Mouse (Mus musculus) midbrain, embryonic 13.5 days (tissue): ENCODE measurements around the gene Sctr. TPM values are rescaled to one million over a fixed set of nuclear protein-coding genes. Genes with fewer than 3 reads are reported as not detected.

Source experiments
- ATAC-seq: fragments of 200-750 bp; cut with Nextera tagmentation; 2 replicates; pipeline ENCODE4 v1.8.0; 2017; ENCODE audit warnings: mild to moderate bottlenecking, moderate TSS enrichment, moderate library complexity
- H3K27ac ChIP-seq: fragments of 300-500 bp; sonication (generic); 2 replicates; pipeline ENCODE4 v1.5.1; 2015; ENCODE audit warnings: inconsistent platforms, mild to moderate bottlenecking, moderate library complexity
- H3K27me3 ChIP-seq: fragments of 300-500 bp; sonication (generic); 2 replicates; pipeline ENCODE4 v1.6.1; 2015; ENCODE audit warnings: mild to moderate bottlenecking, inconsistent platforms
- H3K36me3 ChIP-seq: fragments of 300-500 bp; sonication (generic); 2 replicates; pipeline ENCODE4 v1.6.1; 2015; ENCODE audit warnings: mild to moderate bottlenecking, inconsistent platforms
- H3K4me1 ChIP-seq: fragments of 300-500 bp; sonication (generic); replicated peaks from 2 replicates; pipeline ENCODE4 v1.6.1; 2015; ENCODE audit warnings: inconsistent platforms
- H3K4me2 ChIP-seq: fragments of 300-500 bp; sonication (generic); replicated peaks from 2 replicates; pipeline ENCODE4 v1.6.1; 2015; ENCODE audit warnings: moderate library complexity, mild to moderate bottlenecking, inconsistent platforms
- H3K4me3 ChIP-seq: fragments of 300-500 bp; sonication (generic); replicated peaks from 2 replicates; pipeline ENCODE4 v1.5.1; 2015; ENCODE audit warnings: mild to moderate bottlenecking, inconsistent platforms
- H3K9ac ChIP-seq: fragments of 300-500 bp; sonication (generic); replicated peaks from 2 replicates; pipeline ENCODE4 v1.6.1; 2015; ENCODE audit warnings: mild to moderate bottlenecking, inconsistent platforms
- H3K9me3 ChIP-seq: fragments of 300-500 bp; sonication (generic); 2 replicates; pipeline ENCODE4 v1.6.1; 2016; ENCODE audit warnings: mild to moderate bottlenecking, inconsistent platforms
- WGBS: fragments of 180-500 bp; shearing (Covaris S2); methylation state at CpG from one replicate; pipeline ENCODE4 v1.1.7; 2015; 5-methylcytosine and 5-hydroxymethylcytosine counted together
- polyA plus RNA-seq: library from polyadenylated mRNA; unstranded; fragments of >200 nt; fragmentation: Nextera tagmentation; extraction: Ambion mirVana; gene quantifications from 2 replicates; pipeline ENCODE4 v1.2.1, GENCODE M21; 2015

The Sctr gene
- polyA plus RNA-seq, 1 experiment from 2014 or later: 0.98 TPM

GRCm38 (mm10) chr1:120012638-120013037, 5.9 kb downstream of the Sctr start:
- no peak overlapping the region for H3K4me2 ChIP-seq
- H3K36me3 ChIP-seq: no peaks in the 10 kb centered on the region
- H3K4me3 ChIP-seq: no peak overlapping the region
- H3K27ac ChIP-seq: no peak overlapping the region
- H3K9me3 ChIP-seq: no peaks in the 10 kb centered on the region
- ATAC-seq: no peak
- H3K9ac ChIP-seq: no peak overlapping the region
- peaks cover 7% of the 10 kb centered on the region for H3K4me1 ChIP-seq
- 78% methylated on average over 12 of the region's 12 CpGs for WGBS
- H3K27me3 ChIP-seq: peaks cover 15% of the 10 kb centered on the region

GRCm38 (mm10) chr1:120013111-120013510, 6.4 kb downstream of the Sctr start:
- Histone ChIP-seq H3K36me3 (no peaks in the 10 kb centered on the region), H3K9ac (no peak overlapping the region), H3K9me3 (no peaks in the 10 kb centered on the region), H3K4me1 (peaks cover 2% of the 10 kb centered on the region; the same call in 1 of the 2 replicates), H3K4me2 (no peak overlapping the region), H3K27ac (no peak overlapping the region), H3K4me3 (no peak overlapping the region), H3K27me3 (peaks cover 10% of the 10 kb centered on the region)
- peak; percentile 41 for ATAC-seq

- no peak for ATAC-seq
- Histone ChIP-seq H3K9ac (no peak overlapping the region), H3K4me2 (no peak overlapping the region), H3K27me3 (no peaks in the 10 kb centered on the region), H3K9me3 (no peaks in the 10 kb centered on the region), H3K4me3 (no peak overlapping the region), H3K4me1 (peaks cover 3% of the 10 kb centered on the region; the same call in 1 of the 2 replicates), H3K27ac (no peak overlapping the region), H3K36me3 (no peaks in the 10 kb centered on the region)
- WGBS: 81% methylated on average over 2 of the region's 2 CpGs
These were observed 9.5 kb downstream of the Sctr start for GRCm38 (mm10) chr1:120016240-120016639.

- 0 out of 2 replicates have a peak, but pooled peaks have one; percentile 56 for ATAC-seq
- no peak overlapping the region for H3K4me2 ChIP-seq
- 39% methylated on average over 3 of the region's 3 CpGs for WGBS
- no peak overlapping the region for H3K27ac ChIP-seq
- no peaks in the 10 kb centered on the region for H3K36me3 ChIP-seq
- H3K9ac ChIP-seq: no peak overlapping the region
- H3K4me3 ChIP-seq: no peak overlapping the region
- H3K4me1 ChIP-seq: peaks cover 3% of the 10 kb centered on the region; the same call in 1 of the 2 replicates
- no peaks in the 10 kb centered on the region for H3K9me3 ChIP-seq
- no peaks in the 10 kb centered on the region for H3K27me3 ChIP-seq
These were observed 12.2 kb downstream of the Sctr start for GRCm38 (mm10) chr1:120018900-120019299.

GRCm38 (mm10) chr1:120019428-120019827, 12.7 kb downstream of the Sctr start:
- no peaks in the 10 kb centered on the region for H3K36me3 ChIP-seq
- ATAC-seq: no peak

GRCm38 (mm10) chr1:120020322-120020897, 13.7 kb downstream of the Sctr start:
- no peaks in the 10 kb centered on the region for H3K36me3 ChIP-seq
- H3K9me3 ChIP-seq: no peaks in the 10 kb centered on the region
- peaks cover 3% of the 10 kb centered on the region; the same call in 1 of the 2 replicates for H3K4me1 ChIP-seq
- H3K27me3 ChIP-seq: no peaks in the 10 kb centered on the region
- no peak overlapping the region for H3K27ac ChIP-seq
- H3K4me2 ChIP-seq: no peak overlapping the region
- H3K9ac ChIP-seq: no peak overlapping the region
- H3K4me3 ChIP-seq: no peak overlapping the region
- ATAC-seq: no peak
- WGBS: 85% methylated on average over 7 of the region's 7 CpGs

More at GRCm38 (mm10) chr1:120019428-120019827, 12.7 kb downstream of the Sctr start:
- H3K4me1 ChIP-seq: peaks cover 3% of the 10 kb centered on the region; the same call in 1 of the 2 replicates
- no peak overlapping the region for H3K9ac ChIP-seq
- H3K9me3 ChIP-seq: no peaks in the 10 kb centered on the region
- 92% methylated on average over 12 of the region's 12 CpGs for WGBS
- no peak overlapping the region for H3K4me3 ChIP-seq
- no peak overlapping the region for H3K4me2 ChIP-seq
- no peak overlapping the region for H3K27ac ChIP-seq
- H3K27me3 ChIP-seq: no peaks in the 10 kb centered on the region

GRCm38 (mm10) chr1:120021951-120022350, 15.3 kb downstream of the Sctr start:
- Histone ChIP-seq H3K27ac (no peak overlapping the region), H3K9me3 (no peaks in the 10 kb centered on the region), H3K4me2 (no peak overlapping the region), H3K27me3 (no peaks in the 10 kb centered on the region), H3K36me3 (no peaks in the 10 kb centered on the region), H3K4me1 (peaks cover 3% of the 10 kb centered on the region; the same call in 1 of the 2 replicates), H3K9ac (no peak overlapping the region), H3K4me3 (no peak overlapping the region)
- no peak for ATAC-seq
- 93% methylated on average over 17 of the region's 17 CpGs for WGBS

- Histone ChIP-seq H3K36me3 (no peaks in the 10 kb centered on the region), H3K4me3 (no peak overlapping the region), H3K27me3 (no peaks in the 10 kb centered on the region), H3K9me3 (no peaks in the 10 kb centered on the region), H3K4me2 (no peak overlapping the region), H3K4me1 (no peaks in the 10 kb centered on the region), H3K9ac (no peak overlapping the region), H3K27ac (no peak overlapping the region)
- 73% methylated on average over 10 of the region's 10 CpGs for WGBS
- ATAC-seq: no peak
These were observed 17.8 kb downstream of the Sctr start for GRCm38 (mm10) chr1:120024331-120025049.

GRCm38 (mm10) chr1:120025050-120025439, 18.4 kb downstream of the Sctr start:
- ATAC-seq: no peak
- Histone ChIP-seq H3K27ac (no peak overlapping the region), H3K9me3 (no peaks in the 10 kb centered on the region), H3K4me1 (no peaks in the 10 kb centered on the region), H3K9ac (no peak overlapping the region), H3K4me3 (no peak overlapping the region), H3K36me3 (no peaks in the 10 kb centered on the region), H3K27me3 (no peaks in the 10 kb centered on the region), H3K4me2 (no peak overlapping the region)
- 29% methylated on average over 2 of the region's 2 CpGs for WGBS

GRCm38 (mm10) chr1:120027693-120028092, 21.0 kb downstream of the Sctr start:
- no peaks in the 10 kb centered on the region for H3K27me3 ChIP-seq
- H3K4me2 ChIP-seq: no peak overlapping the region
- no peaks in the 10 kb centered on the region for H3K36me3 ChIP-seq
- no peak overlapping the region for H3K4me3 ChIP-seq
- H3K4me1 ChIP-seq: no peaks in the 10 kb centered on the region
- H3K9me3 ChIP-seq: no peaks in the 10 kb centered on the region
- ATAC-seq: no peak
- WGBS: 84% methylated on average over 4 of the region's 4 CpGs
- H3K27ac ChIP-seq: no peak overlapping the region
- H3K9ac ChIP-seq: no peak overlapping the region

- 87% methylated on average over 3 of the region's 3 CpGs for WGBS
- H3K4me1 ChIP-seq: no peaks in the 10 kb centered on the region
- ATAC-seq: no peak
- no peaks in the 10 kb centered on the region for H3K36me3 ChIP-seq
- H3K9me3 ChIP-seq: no peaks in the 10 kb centered on the region
- no peak overlapping the region for H3K4me2 ChIP-seq
- H3K9ac ChIP-seq: no peak overlapping the region
- no peak overlapping the region for H3K4me3 ChIP-seq
- no peak overlapping the region for H3K27ac ChIP-seq
- H3K27me3 ChIP-seq: no peaks in the 10 kb centered on the region
These were observed 23.8 kb downstream of the Sctr start for GRCm38 (mm10) chr1:120030474-120030873.

GRCm38 (mm10) chr1:120032804-120033468, 26.2 kb downstream of the Sctr start:
- H3K9ac ChIP-seq: no peak overlapping the region
- WGBS: 52% methylated on average over 10 of the region's 10 CpGs
- no peaks in the 10 kb centered on the region for H3K4me1 ChIP-seq
- peak; percentile 73 for ATAC-seq
- no peak overlapping the region for H3K27ac ChIP-seq
- no peaks in the 10 kb centered on the region for H3K27me3 ChIP-seq
- H3K36me3 ChIP-seq: no peaks in the 10 kb centered on the region
- no peaks in the 10 kb centered on the region for H3K9me3 ChIP-seq
- no peak overlapping the region for H3K4me2 ChIP-seq
- H3K4me3 ChIP-seq: no peak overlapping the region
